Mouse (Mus musculus) C2C12 (cell line): ENCODE data around the gene Setd3. TPM values are rescaled to one million over a fixed set of nuclear protein-coding genes. Genes with fewer than 3 reads are reported as not detected.

ENCODE experiments used
- H3K27me3 ChIP-seq: one replicate; pipeline ENCODE4 v1.6.1; 2011; ENCODE audit not compliant: control insufficient read depth, insufficient read depth, insufficient read length
- H3K36me3 ChIP-seq: one replicate; pipeline ENCODE4 v1.6.1; 2011; ENCODE audit not compliant: control insufficient read depth, insufficient read depth
- H3K4me3 ChIP-seq: one replicate; pipeline ENCODE4 v1.5.1; 2011; ENCODE audit warnings: mild to moderate bottlenecking, control low read depth; ENCODE audit not compliant: poor library complexity, insufficient read depth, severe bottlenecking
- H3K79me2 ChIP-seq: one replicate; pipeline ENCODE4 v1.6.1; 2011; ENCODE audit not compliant: control insufficient read depth, insufficient read depth
- H3K79me3 ChIP-seq: one replicate; pipeline ENCODE4 v1.6.1; 2011; ENCODE audit warnings: low read depth, control low read depth
- H3ac ChIP-seq: one replicate; pipeline ENCODE3; 2011; ENCODE audit warnings: low read depth; ENCODE audit not compliant: control insufficient read depth, insufficient read length
- CEBPB ChIP-seq: IDR thresholded peaks from one replicate; pipeline ENCODE4 v1.6.1; 2011; ENCODE audit warnings: low read depth, mild to moderate bottlenecking, control low read depth, moderate library complexity
- CTCF ChIP-seq: IDR thresholded peaks from one replicate; pipeline ENCODE4 v1.5.1; 2011; ENCODE audit not compliant: control insufficient read depth, insufficient read depth, insufficient read length
- FOSL1 ChIP-seq: IDR thresholded peaks from one replicate; pipeline ENCODE4 v1.8.0; 2011; ENCODE audit warnings: mild to moderate bottlenecking, low read length; ENCODE audit not compliant: poor library complexity, insufficient read depth, severe bottlenecking
- MAX ChIP-seq: IDR thresholded peaks from one replicate; pipeline ENCODE4 v1.6.1; 2011; ENCODE audit warnings: mild to moderate bottlenecking, control low read depth
- MYOD1 ChIP-seq: IDR thresholded peaks from one replicate; pipeline ENCODE4 v1.6.1; 2011; ENCODE audit warnings: low read depth; ENCODE audit not compliant: control insufficient read depth, insufficient read length
- MYOG ChIP-seq: IDR thresholded peaks from one replicate; pipeline ENCODE4 v1.6.1; 2011; ENCODE audit not compliant: control insufficient read depth, insufficient read length; ENCODE audit errors: extremely low read depth
- USF1 ChIP-seq: IDR thresholded peaks from one replicate; pipeline ENCODE4 v1.6.1; 2011; ENCODE audit warnings: low read depth, mild to moderate bottlenecking, control low read depth, moderate library complexity
- polyA plus RNA-seq: library from polyadenylated mRNA; unstranded; fragments of >200 nt; fragmentation: generic; extraction: Trizol; gene quantifications from one replicate; pipeline ENCODE4 v1.2.1, GENCODE M21; 2012; ENCODE audit warnings: missing spikeins

The Setd3 gene
- polyA plus RNA-seq, 1 experiment: 36.8 TPM

DNA sequence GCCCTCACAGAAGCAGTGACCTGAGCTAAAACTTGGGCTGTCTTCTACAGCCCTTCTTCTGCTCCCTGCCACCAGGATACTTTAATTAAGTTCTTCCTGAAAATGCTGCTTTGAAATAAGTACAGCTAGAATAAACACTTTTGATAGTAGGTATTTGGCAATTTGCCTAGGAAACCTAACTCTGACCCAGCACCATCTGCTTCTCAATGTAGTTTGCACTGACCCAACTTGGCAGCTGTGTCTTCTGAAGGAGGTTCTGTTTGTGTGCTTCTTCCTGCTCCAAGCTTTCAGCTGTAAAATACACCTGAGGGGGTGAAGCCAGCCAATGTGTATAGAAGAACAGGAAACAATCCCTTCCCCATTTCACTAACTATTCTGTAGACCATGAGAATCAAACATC, 7.8 kb downstream of the Setd3 start:
- H3K27me3 ChIP-seq: no peaks in the 10 kb centered on the region
- H3K36me3 ChIP-seq: no peaks in the 10 kb centered on the region
- H3K4me3 ChIP-seq: no peak overlapping the region
- peaks cover 67% of the 10 kb centered on the region for H3K79me3 ChIP-seq
- no peak overlapping the region for H3ac ChIP-seq
- H3K79me2 ChIP-seq: peaks cover 97% of the 10 kb centered on the region
- TF ChIP-seq CEBPB: no peak
- no peak for TF ChIP-seq USF1
- no peak for TF ChIP-seq FOSL1
- TF ChIP-seq MYOG: no peak
- no peak for TF ChIP-seq MYOD1
- no peak for TF ChIP-seq MAX
- TF ChIP-seq CTCF: no peak

GRCm38 (mm10) chr12:108170467-108170866, 8.6 kb downstream of the Setd3 start:
- H3ac ChIP-seq: no peak overlapping the region
- no peaks in the 10 kb centered on the region for H3K27me3 ChIP-seq
- H3K79me2 ChIP-seq: peaks cover 96% of the 10 kb centered on the region
- TF ChIP-seq MAX: no peak
- TF ChIP-seq MYOG: no peak
- no peak for TF ChIP-seq FOSL1
- no peak for TF ChIP-seq CEBPB
- no peak for TF ChIP-seq MYOD1
- TF ChIP-seq USF1: no peak
- no peak for TF ChIP-seq CTCF
- peaks cover 62% of the 10 kb centered on the region for H3K79me3 ChIP-seq
- H3K4me3 ChIP-seq: no peak overlapping the region
- no peaks in the 10 kb centered on the region for H3K36me3 ChIP-seq

GRCm38 (mm10) chr12:108168909-108169308, 10.2 kb downstream of the Setd3 start:
- Histone ChIP-seq H3K79me2 (peaks cover 80% of the 10 kb centered on the region), H3K27me3 (no peaks in the 10 kb centered on the region), H3K36me3 (peaks cover under 1% of the 10 kb centered on the region), H3ac (no peak overlapping the region), H3K79me3 (peaks cover 46% of the 10 kb centered on the region), H3K4me3 (no peak overlapping the region)
- TF ChIP-seq FOSL1 (no peak), MAX (no peak), CEBPB (no peak), CTCF (no peak)

DNA sequence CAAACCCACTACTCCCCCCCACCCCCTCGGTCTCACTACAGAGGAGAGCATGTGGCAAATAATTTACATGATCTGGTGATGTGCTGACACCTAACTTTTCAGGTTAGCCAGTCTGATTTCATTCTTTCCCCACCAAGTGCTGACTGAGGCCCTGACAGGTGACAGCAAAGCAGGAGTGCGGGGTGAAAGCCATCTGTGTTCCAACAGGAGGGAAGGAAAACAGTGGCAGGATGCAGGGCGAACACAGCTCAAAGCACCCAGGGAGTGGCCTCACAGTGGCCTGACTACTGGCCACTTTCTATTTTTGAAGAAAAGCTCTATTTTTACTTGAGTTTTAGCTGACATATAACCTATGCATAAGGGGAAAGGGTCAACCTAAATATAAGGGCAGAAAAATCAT, 15.4 kb downstream of the Setd3 start:
- Histone ChIP-seq H3K79me2 (peaks cover 28% of the 10 kb centered on the region), H3ac (no peak overlapping the region), H3K79me3 (peaks cover 6% of the 10 kb centered on the region), H3K27me3 (no peaks in the 10 kb centered on the region), H3K36me3 (peaks cover 38% of the 10 kb centered on the region), H3K4me3 (no peak overlapping the region)
- TF ChIP-seq MAX: no peak
- no peak for TF ChIP-seq FOSL1
- TF ChIP-seq USF1: no peak
- TF ChIP-seq CTCF: no peak
- TF ChIP-seq MYOG: no peak
- TF ChIP-seq MYOD1: no peak
- TF ChIP-seq CEBPB: no peak

DNA sequence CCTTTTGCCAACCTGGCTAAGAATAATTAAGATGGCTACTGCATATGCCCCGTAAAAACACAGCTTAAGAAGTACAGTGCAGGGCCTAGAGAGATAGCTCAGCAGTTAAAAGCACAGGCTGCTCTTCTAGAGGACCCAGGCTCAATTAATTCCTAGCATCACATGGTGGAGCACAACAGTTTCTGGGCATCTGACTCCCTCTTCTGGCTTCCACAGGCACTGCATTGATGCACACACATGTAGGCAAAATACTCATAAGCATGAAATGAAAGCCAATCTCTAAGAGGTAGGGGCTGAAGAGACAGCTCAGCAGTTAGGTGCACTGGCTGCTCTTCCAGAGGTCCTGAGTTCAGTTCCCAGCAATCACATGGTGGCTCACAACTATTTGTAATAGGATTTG, 17.1 kb downstream of the Setd3 start:
- Histone ChIP-seq H3ac (no peak overlapping the region), H3K79me3 (peaks cover 3% of the 10 kb centered on the region), H3K4me3 (no peak overlapping the region), H3K79me2 (peaks cover 11% of the 10 kb centered on the region), H3K27me3 (no peaks in the 10 kb centered on the region), H3K36me3 (peaks cover 43% of the 10 kb centered on the region)
- TF ChIP-seq CEBPB (no peak), USF1 (no peak), CTCF (no peak)

- no peaks in the 10 kb centered on the region for H3K79me2 ChIP-seq
- TF ChIP-seq CEBPB (no peak), MAX (no peak), MYOD1 (no peak), CTCF (no peak), MYOG (no peak), USF1 (no peak)
- H3K36me3 ChIP-seq: peaks cover 46% of the 10 kb centered on the region
- H3K27me3 ChIP-seq: no peaks in the 10 kb centered on the region
- no peak overlapping the region for H3ac ChIP-seq
- H3K4me3 ChIP-seq: no peak overlapping the region
- H3K79me3 ChIP-seq: no peaks in the 10 kb centered on the region
These were observed 19.3 kb downstream of the Setd3 start for GRCm38 (mm10) chr12:108159863-108160262.

DNA sequence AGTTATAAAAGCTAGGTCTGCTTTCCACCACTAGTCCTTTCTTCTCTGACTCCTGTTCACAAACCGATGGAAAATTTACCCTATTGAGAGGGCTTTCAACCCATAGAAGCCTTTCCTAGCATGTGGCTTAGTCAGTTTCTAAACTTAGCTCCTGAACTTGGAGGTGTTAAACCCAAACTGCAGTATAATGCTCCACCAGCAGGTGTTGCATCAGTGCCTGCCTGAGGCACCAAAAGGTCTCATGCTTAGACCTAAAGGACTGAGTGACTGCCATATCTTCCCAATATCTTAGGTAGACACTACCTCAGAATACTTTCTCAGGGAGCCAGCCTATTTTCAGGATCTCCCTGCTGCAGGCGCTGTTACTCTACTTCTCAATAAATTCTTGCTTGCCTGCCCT, 26.4 kb downstream of the Setd3 start:
- H3K79me2 ChIP-seq: no peaks in the 10 kb centered on the region
- no peak for TF ChIP-seq CEBPB
- no peak for TF ChIP-seq FOSL1
- no peak for TF ChIP-seq MYOD1
- no peak for TF ChIP-seq CTCF
- TF ChIP-seq MYOG: no peak
- TF ChIP-seq USF1: no peak
- no peak for TF ChIP-seq MAX
- H3K36me3 ChIP-seq: peaks cover 26% of the 10 kb centered on the region
- no peaks in the 10 kb centered on the region for H3K79me3 ChIP-seq
- H3K27me3 ChIP-seq: no peaks in the 10 kb centered on the region
- no peak overlapping the region for H3ac ChIP-seq
- H3K4me3 ChIP-seq: no peak overlapping the region
